Mouse (Mus musculus): ENCODE measurements around the gene Foxc2. TPM values are rescaled to one million over a fixed set of nuclear protein-coding genes. Genes with fewer than 3 reads are reported as not detected.

Gene Foxc2
- 0.16 TPM in 2 replicates for polyA plus RNA-seq (2012; rRNA removed)

GRCm38 (mm10) chr8:121115948-121116347 is at the start of gene Foxc2:
Gene Foxc2, plus strand, starts transcription at chr8:121116171.
- WGBS: under 1% methylated on average over 25 of the region's 25 CpGs

DNA sequence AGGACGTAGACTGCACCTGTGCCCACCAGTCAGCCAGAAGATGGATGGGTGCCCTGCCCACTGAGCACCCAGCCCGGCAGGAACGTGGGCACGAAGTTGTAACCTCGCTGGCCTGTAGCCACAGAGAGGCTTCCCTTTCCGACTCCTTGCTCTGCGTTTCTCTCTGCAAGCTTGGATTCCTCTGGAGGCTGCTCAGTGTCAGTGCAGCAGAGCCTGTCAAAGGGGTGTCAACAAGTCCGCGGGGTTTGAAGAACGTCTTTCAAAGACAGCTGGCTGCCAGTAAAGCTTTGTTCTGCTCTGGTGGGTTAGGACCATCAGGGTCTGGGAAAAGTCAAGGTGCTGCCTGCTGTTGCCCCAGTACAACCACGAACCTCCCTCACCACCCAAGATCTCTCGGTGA is 44.5 kb upstream of the Foxc2 start:
- no peak for DNase-seq (ENCODE audit: low read depth, low spot score)
- 8% methylated on average over 12 of the region's 12 CpGs for WGBS

More at GRCm38 (mm10) chr8:121115948-121116347, at the start of gene Foxc2:
- no peak for DNase-seq (ENCODE audit: low read depth, low spot score)

- WGBS: 28% methylated on average over 11 of the region's 11 CpGs
Measured at GRCm38 (mm10) chr8:121072406-121073130, 43.4 kb upstream of the Foxc2 start.

GRCm38 (mm10) chr8:121073174-121074107 is 42.5 kb upstream of the Foxc2 start:
- DNase-seq (ENCODE audit: low read depth, low spot score): no peak
- 4% methylated on average over 48 of the region's 48 CpGs for WGBS

More at GRCm38 (mm10) chr8:121072406-121073130, 43.4 kb upstream of the Foxc2 start:
- DNase-seq (ENCODE audit: low read depth, low spot score): no peak

DNA sequence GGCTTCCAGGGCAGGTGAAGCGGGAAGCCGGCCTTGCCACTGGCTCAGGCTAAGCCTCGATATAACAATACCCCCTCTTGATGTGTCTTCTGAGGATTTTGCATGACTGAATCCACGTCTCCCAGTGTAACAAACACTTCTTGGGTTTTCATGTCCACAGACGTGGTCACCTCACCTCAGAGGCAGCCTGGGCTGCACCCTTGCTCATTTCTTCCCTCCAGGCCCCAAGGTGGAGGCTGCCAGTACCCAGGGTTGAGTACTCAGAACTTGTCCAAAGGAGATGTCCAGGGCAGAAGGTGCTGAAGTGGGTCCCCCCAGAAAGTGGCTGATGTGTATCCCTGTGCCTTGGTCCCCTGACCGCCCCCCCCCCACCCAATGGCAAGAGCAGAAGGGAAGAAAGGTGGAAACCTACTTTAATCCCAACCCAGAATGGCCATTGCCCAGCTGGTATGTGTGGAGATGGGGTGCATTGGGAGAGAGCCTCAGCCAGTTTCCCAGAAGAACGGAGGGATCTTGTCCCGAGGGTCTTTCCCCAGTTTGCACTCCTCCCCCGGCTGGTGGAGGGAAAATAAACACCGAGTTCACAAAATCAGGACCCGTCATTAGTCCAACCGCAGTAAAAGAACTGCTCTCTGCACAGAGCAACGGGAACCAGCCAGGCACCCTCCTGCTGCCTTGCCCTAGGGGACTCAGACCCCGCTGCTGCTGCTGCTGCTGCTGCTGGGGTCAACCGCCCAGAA is 41.7 kb upstream of the Foxc2 start:
- WGBS: 15% methylated on average over 15 of the region's 15 CpGs
- DNase-seq (ENCODE audit: low read depth, low spot score): no peak

DNA sequence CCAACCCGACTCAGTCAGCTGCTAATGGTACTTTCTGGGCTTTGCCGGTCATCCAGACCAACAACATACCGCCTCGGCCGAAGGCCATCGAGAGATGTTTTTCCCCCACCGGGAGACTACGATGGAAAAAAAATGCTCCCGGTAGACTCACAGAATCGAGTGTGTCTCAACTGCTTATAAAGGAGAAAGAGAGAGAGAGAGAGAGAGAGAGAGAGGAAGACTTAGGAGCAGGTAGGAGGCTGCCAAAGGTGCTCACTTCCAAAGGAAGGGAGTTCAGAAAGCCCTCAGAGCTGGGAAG is 41.2 kb upstream of the Foxc2 start:
- DNase-seq (ENCODE audit: low read depth, low spot score): no peak
- 10% methylated on average over 10 of the region's 10 CpGs for WGBS

DNA sequence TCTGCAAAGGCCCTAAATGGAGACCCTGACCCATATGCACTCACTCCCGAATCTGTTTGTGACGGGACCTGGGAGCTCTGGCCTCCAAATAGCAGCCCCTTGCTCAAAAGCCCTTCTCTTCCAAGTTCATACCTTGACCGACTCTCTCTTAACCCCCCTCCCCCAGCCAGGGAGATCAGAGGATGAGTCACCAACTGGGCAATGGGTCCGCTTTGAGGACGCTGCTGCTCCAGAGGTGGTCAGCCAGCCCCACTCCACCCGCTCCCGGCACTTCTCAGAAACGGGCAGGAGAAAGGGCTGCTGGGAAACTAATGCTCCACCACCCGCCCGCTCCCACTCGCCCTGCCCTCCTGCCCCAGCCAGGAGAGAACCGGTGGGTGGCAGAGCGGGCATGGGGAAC is 40.0 kb upstream of the Foxc2 start:
- DNase-seq (ENCODE audit: low read depth, low spot score): no peak
- WGBS: 11% methylated on average over 13 of the region's 13 CpGs

GRCm38 (mm10) chr8:121076555-121076954 is 39.4 kb upstream of the Foxc2 start:
- no peak for DNase-seq (ENCODE audit: low read depth, low spot score)
- WGBS: 17% methylated on average over 7 of the region's 7 CpGs

- DNase-seq (ENCODE audit: low read depth, low spot score): no peak
- WGBS: 13% methylated on average over 14 of the region's 14 CpGs
Measured at GRCm38 (mm10) chr8:121078721-121079120, 37.2 kb upstream of the Foxc2 start.

- WGBS: 6% methylated on average over 7 of the region's 7 CpGs
- no peak for DNase-seq (ENCODE audit: low read depth, low spot score)
Measured at GRCm38 (mm10) chr8:121079201-121079600, 36.8 kb upstream of the Foxc2 start.

GRCm38 (mm10) chr8:121079944-121080343 is 36.0 kb upstream of the Foxc2 start:
- DNase-seq (ENCODE audit: low read depth, low spot score): no peak
- WGBS: 7% methylated on average over 12 of the region's 12 CpGs

DNA sequence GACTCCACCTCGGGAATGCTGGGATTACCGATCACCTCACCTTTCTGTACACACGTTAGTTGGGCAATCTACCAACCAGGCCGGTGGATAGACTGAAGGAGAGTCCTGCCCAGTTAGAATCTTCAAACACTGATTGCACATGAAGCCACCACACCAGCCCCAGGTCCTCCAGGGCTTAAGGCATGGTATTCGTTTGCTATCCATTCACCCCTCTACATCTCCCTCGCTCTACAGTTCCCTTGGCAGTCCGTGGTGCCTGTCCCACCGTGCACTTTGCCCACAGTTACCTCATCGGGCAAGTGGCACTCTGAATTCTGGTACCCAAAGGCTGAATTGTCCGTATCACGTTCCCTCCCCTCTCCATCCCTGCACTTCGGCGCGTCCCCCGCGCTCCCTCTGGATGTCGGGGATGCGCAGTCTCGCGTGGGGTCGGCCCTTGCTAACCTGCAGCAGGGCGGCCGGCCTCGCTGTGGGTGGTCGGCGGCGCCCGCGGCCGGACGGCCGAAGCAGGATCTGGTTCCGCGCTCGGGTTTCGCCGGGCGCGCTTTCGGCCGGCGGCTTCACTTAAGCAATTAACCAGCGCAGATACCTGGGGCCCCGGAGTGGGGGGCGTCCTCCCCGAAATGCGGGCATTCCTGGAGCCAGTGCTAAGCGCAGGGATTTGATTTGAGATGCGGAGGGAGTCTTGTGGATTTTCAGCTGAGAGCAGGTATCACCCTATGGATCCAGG is 35.4 kb upstream of the Foxc2 start:
- 4% methylated on average over 49 of the region's 49 CpGs for WGBS
- no peak for DNase-seq (ENCODE audit: low read depth, low spot score)

DNA sequence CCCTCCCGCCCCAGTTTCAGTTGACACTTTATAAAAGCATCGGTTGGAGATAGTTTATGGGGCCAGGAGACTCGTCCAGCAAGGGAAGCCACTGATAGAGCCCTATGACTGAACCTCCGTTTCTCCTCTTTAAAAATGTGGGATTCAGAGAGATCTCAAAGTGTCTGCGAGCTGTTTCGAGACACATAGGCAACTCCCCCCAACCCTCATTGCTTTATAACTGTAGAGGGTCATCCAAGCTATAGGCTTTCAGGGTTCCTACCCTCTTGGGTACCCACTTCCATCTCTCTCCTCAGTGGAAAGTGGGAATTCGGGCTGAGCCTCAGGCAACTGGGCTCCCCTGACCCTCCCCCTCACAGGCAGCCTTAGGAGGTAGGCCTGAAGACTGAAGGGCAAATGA is 34.6 kb upstream of the Foxc2 start:
- no peak for DNase-seq (ENCODE audit: low read depth, low spot score)
- WGBS: 8% methylated on average over 7 of the region's 7 CpGs

GRCm38 (mm10) chr8:121082218-121083092 is 33.5 kb upstream of the Foxc2 start:
- WGBS: 3% methylated on average over 57 of the region's 57 CpGs
- DNase-seq (ENCODE audit: low read depth, low spot score): no peak

GRCm38 (mm10) chr8:121083093-121083935 is 32.7 kb upstream of the Foxc2 start:
- under 1% methylated on average over 89 of the region's 89 CpGs for WGBS
- DNase-seq (ENCODE audit: low read depth, low spot score): no peak

DNA sequence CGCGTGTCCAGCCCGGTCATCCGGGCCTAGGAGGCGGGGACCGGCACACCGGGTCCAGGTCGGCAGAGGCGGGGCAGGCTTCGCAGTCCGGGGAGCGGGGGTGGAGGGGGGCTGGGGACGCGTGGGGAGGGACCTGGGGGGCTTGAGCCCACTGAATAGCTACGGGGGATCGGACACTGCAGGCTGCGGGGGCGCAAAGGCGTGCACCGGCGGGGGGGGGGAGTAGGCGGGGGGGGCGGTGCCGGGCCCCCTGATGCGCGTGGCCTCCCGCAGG is 32.1 kb upstream of the Foxc2 start:
- no peak for DNase-seq (ENCODE audit: low read depth, low spot score)
- WGBS: 1% methylated on average over 17 of the region's 27 CpGs

- WGBS: 1% methylated on average over 83 of the region's 83 CpGs
- DNase-seq (ENCODE audit: low read depth, low spot score): no peak
Measured at GRCm38 (mm10) chr8:121084210-121084951, 31.6 kb upstream of the Foxc2 start, which contains the start of gene Foxf1. Gene Foxf1, plus strand, starts transcription at chr8:121084386.
